Mouse (Mus musculus): ENCODE results near the gene Rfc2. TPM values are rescaled to one million over a fixed set of nuclear protein-coding genes. Genes with fewer than 3 reads are reported as not detected.
A peak's percentile ranks its signal among the peaks of the same experiment; 100 is the strongest.
"Not testable (repeated sequence)": the region's sequence is repeated elsewhere in the genome, so short reads cannot be mapped to it uniquely, and the experiment has no call there.

Rfc2 gene
- total RNA-seq, 1 experiment from 2014 or later: 60.4 TPM

DNA sequence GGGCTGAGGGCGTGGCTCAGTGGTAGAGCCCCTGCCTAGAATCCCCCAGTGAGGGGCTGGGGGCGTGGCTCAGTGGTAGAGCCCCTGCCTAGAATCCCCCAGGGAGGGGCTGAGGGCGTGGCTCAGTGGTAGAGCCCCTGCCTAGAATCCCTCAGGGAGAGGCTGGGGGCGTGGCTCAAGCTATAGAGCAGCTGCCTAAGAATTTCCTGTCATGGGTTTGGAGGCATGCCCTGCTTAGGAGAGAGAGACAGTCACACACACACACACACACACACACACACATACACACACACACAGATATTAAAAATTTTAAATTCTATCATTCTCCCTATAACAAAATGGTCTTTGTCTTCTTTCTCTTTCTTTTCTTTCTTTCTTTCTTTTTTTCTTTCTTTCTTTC, 67.8 kb downstream of the Rfc2 start:
- DNase-seq: not testable (repeated sequence)

DNA sequence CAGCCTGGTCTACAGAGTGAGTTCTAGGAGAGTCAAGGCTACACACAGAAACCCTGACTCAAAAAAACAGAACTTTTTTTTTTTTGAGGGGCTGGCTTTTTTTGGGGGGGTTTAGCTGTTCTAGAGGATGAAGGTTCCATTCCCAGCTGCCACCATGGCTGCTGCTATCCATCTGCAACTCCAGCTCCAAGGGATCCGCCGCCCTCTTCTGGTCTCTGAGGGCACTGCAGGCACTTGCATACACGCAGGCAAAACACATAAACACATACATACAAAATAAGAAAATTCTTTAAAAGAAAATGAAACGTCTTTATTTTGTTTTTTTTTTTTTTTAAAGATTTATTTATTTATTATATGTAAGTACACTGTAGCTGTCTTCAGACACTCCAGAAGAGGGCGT, 69.8 kb downstream of the Rfc2 start:
- peak; percentile 64 for DNase-seq

Small RNA genes within 50 kb of the gene (microRNA-seq; reads per million reads assigned to microRNA genes)
- gene Mir7228: 0 to 0.34 reads per million in 2 experiments

Other genes starting within 250 kb of the Rfc2 start
- 52.0 and 80.0 TPM in 2 replicates for gene Gtf2ird1, start 124.7 kb upstream of the Rfc2 start, total RNA-seq (2021)
- 13.9 and 17.8 TPM in 2 replicates for gene Clip2, start 28.9 kb upstream of the Rfc2 start, total RNA-seq (2021)
- not detected in 2 replicates for gene Syna, start 21.2 kb upstream of the Rfc2 start, total RNA-seq (2021)
- 2.6 and 3.0 TPM in 2 replicates for gene Lat2, start 33.7 kb downstream of the Rfc2 start, total RNA-seq (2021)
- gene Eif4h, start 58.1 kb downstream of the Rfc2 start, total RNA-seq (2021): 273 and 304 TPM in 2 replicates
- gene Limk1, start 107.2 kb downstream of the Rfc2 start, total RNA-seq (2021): 21.7 and 23.6 TPM in 2 replicates
- gene Eln, start 166.0 kb downstream of the Rfc2 start, total RNA-seq (2021): 26.9 and 30.1 TPM in 2 replicates

All from adrenal gland, postnatal 25 days (tissue).